ENCODE assay signal across 31 mouse cellular contexts in the genomic region with DNA sequence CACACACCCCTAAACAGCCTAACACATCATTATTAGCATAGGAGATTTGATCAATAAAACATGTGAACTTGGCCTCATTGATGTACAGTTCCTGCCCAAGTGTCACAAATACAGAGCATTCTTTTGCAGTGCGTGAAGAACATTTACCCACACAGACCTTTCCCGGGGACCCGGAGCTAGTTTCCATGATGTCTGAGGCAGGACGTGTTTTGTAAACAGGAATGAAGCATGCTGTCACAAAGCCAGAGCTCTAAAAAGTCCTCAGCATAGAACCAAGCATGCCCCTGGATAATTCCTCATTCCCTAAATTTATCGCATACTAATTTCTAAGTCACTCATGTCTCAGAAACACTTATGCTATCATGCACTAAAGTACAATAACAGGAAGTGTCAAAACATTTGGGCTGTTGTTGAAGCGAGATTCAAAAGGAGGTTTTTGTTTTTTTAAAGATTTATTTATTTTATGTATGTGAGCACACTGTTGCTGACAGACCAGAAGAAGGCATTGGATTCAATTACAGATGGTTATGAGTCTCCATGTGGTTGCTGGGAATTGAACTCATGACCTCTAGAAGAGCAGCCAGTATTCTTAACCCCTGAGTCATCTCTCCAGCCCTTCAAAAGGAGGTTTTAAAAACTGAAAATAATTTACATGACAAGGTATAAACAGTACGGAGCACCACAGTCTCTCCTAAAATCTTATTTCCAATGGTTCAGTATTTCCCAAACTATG. TPM values are rescaled to one million over a fixed set of nuclear protein-coding genes. Genes with fewer than 3 reads are reported as not detected.
DNase-seq lines count a peak whose midpoint lies in the region; ATAC-seq and TF ChIP-seq lines count a peak whose summit lies in the region.
"Had no signal": no experiment of that assay in that cellular context is flagged by ENCODE, and none has a peak within 500 bp of the region (broad histone marks: within the 10 kb centered on the region; RNA-seq: fewer than 3 reads in every experiment).

No protein-coding gene starts in this region.

- H3K36me3 ChIP-seq in kidney, postnatal 0 days (ENCODE audit: insufficient read depth, low read length), result no peaks in the 10 kb centered on the region
- no peaks in the 10 kb centered on the region for H3K36me3 ChIP-seq in lung, embryonic 16.5 days (ENCODE audit: control insufficient read depth, insufficient read depth, low read length)
- H3K36me3 ChIP-seq in forebrain, embryonic 16.5 days (ENCODE audit: control insufficient read depth, insufficient read depth), result no peaks in the 10 kb centered on the region
- H3K36me3 ChIP-seq: hindbrain, embryonic 12.5 days; midbrain, embryonic 15.5 days had no signal

- no peak for TF ChIP-seq CTCF in kidney, postnatal 0 days (IDR thresholded peaks at IDR 0.05; ENCODE audit: low read depth)

- peak; percentile 19 for DNase-seq in kidney, postnatal 0 days (ENCODE audit: low spot score)
- DNase-seq in kidney, adult 18-20 months, result no peak
- DNase-seq in Muller cell, postnatal 12 days (ENCODE audit: inconsistent ontology term), result peak; percentile 50
- peak; percentile 17 for DNase-seq in lung, postnatal 36 days
- no peak for DNase-seq in ovary, postnatal 10 days (ENCODE audit: low spot score)
- no peak for DNase-seq in cerebellum, postnatal 36 days
- DNase-seq: adrenal gland, postnatal 36 days; B cell, adult 2 months; cerebellum, adult 18-20 months; cerebellum, postnatal 10 days; forebrain, postnatal 0 days; gastrocnemius, postnatal 14 days; heart, postnatal 36 days; kidney, adult 9 months; kidney, postnatal 14 days; layer of hippocampus, adult 9-11 months; liver; thymus, postnatal 4 days had no signal

- H3K9me3 ChIP-seq in kidney, postnatal 0 days (replicated peaks; ENCODE audit: low read length), result no peaks in the 10 kb centered on the region
- H3K9me3 ChIP-seq in lung, embryonic 16.5 days (ENCODE audit: control insufficient read depth, low read length), result no peaks in the 10 kb centered on the region
- no peaks in the 10 kb centered on the region for H3K9me3 ChIP-seq in forebrain, embryonic 16.5 days (ENCODE audit: control insufficient read depth, low read length)
- H3K9me3 ChIP-seq: hindbrain, embryonic 12.5 days; midbrain, embryonic 15.5 days had no signal

- 61% methylated on average over 7 of the region's 7 CpGs for WGBS in kidney, postnatal 0 days
- WGBS in lung, embryonic 16.5 days, result 33% methylated on average over 7 of the region's 7 CpGs
- 71% methylated on average over 7 of the region's 7 CpGs for WGBS in forebrain, embryonic 16.5 days

- H3K4me3 ChIP-seq in kidney, postnatal 0 days (replicated peaks; ENCODE audit: low read depth, low read length), result no peak overlapping the region
- H3K4me3 ChIP-seq in lung, embryonic 16.5 days (ENCODE audit: low read length), result no peak overlapping the region
- no peak overlapping the region for H3K4me3 ChIP-seq in forebrain, embryonic 16.5 days (replicated peaks; ENCODE audit: low read length)
- H3K4me3 ChIP-seq: hindbrain, embryonic 12.5 days; midbrain, embryonic 15.5 days had no signal

- no peaks in the 10 kb centered on the region for H3K27me3 ChIP-seq in kidney, postnatal 0 days (ENCODE audit: insufficient read depth, low read length)
- H3K27me3 ChIP-seq in lung, embryonic 16.5 days (ENCODE audit: control insufficient read depth, insufficient read depth, low read depth, low read length), result no peaks in the 10 kb centered on the region
- H3K27me3 ChIP-seq in forebrain, embryonic 16.5 days (replicated peaks; ENCODE audit: control insufficient read depth, insufficient read depth, low read length), result no peaks in the 10 kb centered on the region
- H3K27me3 ChIP-seq: hindbrain, embryonic 12.5 days; midbrain, embryonic 15.5 days had no signal

- no peaks in the 10 kb centered on the region for H3K4me1 ChIP-seq in kidney, postnatal 0 days (replicated peaks; ENCODE audit: insufficient read depth, low read length)
- H3K4me1 ChIP-seq in lung, embryonic 16.5 days (replicated peaks; ENCODE audit: control insufficient read depth, insufficient read depth, low read length), result no peaks in the 10 kb centered on the region; the same call in 1 of the 2 replicates
- H3K4me1 ChIP-seq in forebrain, embryonic 16.5 days (replicated peaks; ENCODE audit: control insufficient read depth, insufficient read depth, low read length), result no peaks in the 10 kb centered on the region
- H3K4me1 ChIP-seq: hindbrain, embryonic 12.5 days had no signal

- no peak overlapping the region for H3K9ac ChIP-seq in kidney, postnatal 0 days (ENCODE audit: low read depth, low read length)
- H3K9ac ChIP-seq in lung, embryonic 16.5 days (ENCODE audit: low read length), result no peak overlapping the region
- no peak overlapping the region for H3K9ac ChIP-seq in forebrain, embryonic 16.5 days (replicated peaks; ENCODE audit: low read depth, low read length)
- H3K9ac ChIP-seq: forebrain, postnatal 0 days; hindbrain, embryonic 12.5 days; liver, embryonic 14.5 days; midbrain, embryonic 15.5 days had no signal

- no peak for ATAC-seq in kidney, postnatal 0 days (replicated peaks; ENCODE audit: low FRiP score, low read depth)
- peak; percentile 94 for ATAC-seq in lung, embryonic 16.5 days (ENCODE audit: low read depth)
- ATAC-seq in forebrain, embryonic 16.5 days, result no peak
- ATAC-seq: forebrain, postnatal 0 days; intestine, embryonic 16.5 days; midbrain, embryonic 15.5 days had no signal

- H3K27ac ChIP-seq in kidney, postnatal 0 days, result no peak overlapping the region
- H3K27ac ChIP-seq in lung, embryonic 16.5 days (ENCODE audit: low read length), result peak overlapping the region; percentile 31; the same call in 1 of the 2 replicates
- no peak overlapping the region for H3K27ac ChIP-seq in forebrain, embryonic 16.5 days (ENCODE audit: low read length)
- H3K27ac ChIP-seq: hindbrain, embryonic 12.5 days; liver, embryonic 14.5 days; midbrain, embryonic 15.5 days had no signal

- H3K4me2 ChIP-seq in kidney, postnatal 0 days (ENCODE audit: low read length), result no peak overlapping the region
- no peak overlapping the region for H3K4me2 ChIP-seq in lung, embryonic 16.5 days (ENCODE audit: low read depth, low read length)
- H3K4me2 ChIP-seq in forebrain, embryonic 16.5 days (ENCODE audit: low read length), result no peak overlapping the region
- H3K4me2 ChIP-seq: heart, embryonic 11.5 days; hindbrain, embryonic 12.5 days; midbrain, embryonic 15.5 days had no signal

RNA-seq across cellular contexts. Expression of gene D130052B06Rik, which starts 56.9 kb away (rescaled TPM):
- polyA plus RNA-seq in kidney, postnatal 0 days (2015; fragmentation: Nextera tagmentation; extraction: Ambion mirVana), result not detected in 2 replicates
- polyA plus RNA-seq in lung, embryonic 16.5 days (2015; fragmentation: Nextera tagmentation; extraction: Ambion mirVana), result not detected in 2 replicates
- polyA plus RNA-seq in forebrain, embryonic 16.5 days (2015; fragmentation: Nextera tagmentation; extraction: Ambion mirVana), result not detected in 2 replicates
- polyA plus RNA-seq: cortical plate, adult 2 months; forebrain, embryonic 11.5 days; forebrain, postnatal 0 days; heart, embryonic 11.5 days; heart, embryonic 16.5 days; intestine, embryonic 16.5 days; liver, embryonic 14.5 days; midbrain, embryonic 15.5 days; stomach, embryonic 14.5 days; testis, adult 2 months; thymus, postnatal 0 days had no signal

Comparison
In these comparisons a context has a peak if more than half of its experiments do, and no peak if none do; other contexts are left out.
1. DNase-seq: peak in kidney, postnatal 0 days (single experiment), Muller cell, postnatal 12 days (single experiment) and lung, postnatal 36 days (single experiment); none in kidney, adult 18-20 months (single experiment), ovary, postnatal 10 days (single experiment) and cerebellum, postnatal 36 days (0 of 2).